Mouse (Mus musculus) heart, postnatal 36 days (tissue): ENCODE results near the gene Hspa1a. TPM values are rescaled to one million over a fixed set of nuclear protein-coding genes. Genes with fewer than 3 reads are reported as not detected.
A peak's percentile ranks its signal among the peaks of the same experiment; 100 is the strongest.
"Not testable (repeated sequence)": the region's sequence is repeated elsewhere in the genome, so short reads cannot be mapped to it uniquely, and the experiment has no call there.

Source experiments
- DNase-seq, 2 experiments: peaks; one replicate each; pipeline ENCODE4 v3.0.0; 2021 to 2022
- intact Hi-C: fragments of 180-260 bp; cut with DNase I; formaldehyde crosslinking; loops from one replicate; pipeline ENCODE4 v1.15.1; 2025
- total RNA-seq, 2 experiments: library from RNA; stranded (reverse); gene quantifications; 2 replicates each; pipeline ENCODE4 v1.2.3; 2021

The Hspa1a gene
- total RNA-seq, 2 experiments from 2014 or later = 4.2 to 4.6 TPM

DNA sequence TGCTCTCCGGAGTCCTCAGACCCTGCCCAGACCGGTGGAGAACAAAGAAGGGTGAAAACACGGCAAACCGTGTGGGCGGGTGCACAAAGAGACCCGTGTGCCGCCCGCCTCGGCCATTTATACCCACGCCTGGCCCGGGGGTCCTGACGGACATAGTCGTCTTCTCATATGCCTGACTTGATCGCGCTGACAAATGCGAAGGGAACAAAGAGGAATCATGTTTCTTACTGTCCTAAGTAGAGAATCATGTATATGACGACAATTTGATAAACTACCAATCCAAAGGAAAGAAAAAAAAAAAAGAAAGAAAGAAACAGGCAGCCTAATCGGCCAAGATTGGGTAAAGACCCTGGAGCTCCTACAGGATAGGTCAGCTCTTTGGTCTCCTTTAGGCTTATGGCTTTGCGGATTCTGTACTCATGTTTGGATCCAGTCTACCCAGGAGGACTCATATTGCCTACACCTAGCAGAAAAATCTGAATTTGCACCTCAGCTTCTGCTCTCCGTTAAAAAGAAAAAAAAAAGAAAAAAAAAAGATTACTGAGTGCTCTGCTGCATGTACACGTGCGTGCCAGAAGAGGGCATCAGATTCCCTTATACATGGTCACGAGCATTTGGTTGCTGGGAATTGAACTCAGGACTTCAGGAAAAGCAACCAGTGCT, 19.4 kb downstream of the Hspa1a start:
- intact Hi-C loops = loop anchor here (1.0 kb wide), 1 partner anchor 29 kb away; the partner anchor contains the start of gene Lsm2
- peak; percentile 89 for DNase-seq

DNA sequence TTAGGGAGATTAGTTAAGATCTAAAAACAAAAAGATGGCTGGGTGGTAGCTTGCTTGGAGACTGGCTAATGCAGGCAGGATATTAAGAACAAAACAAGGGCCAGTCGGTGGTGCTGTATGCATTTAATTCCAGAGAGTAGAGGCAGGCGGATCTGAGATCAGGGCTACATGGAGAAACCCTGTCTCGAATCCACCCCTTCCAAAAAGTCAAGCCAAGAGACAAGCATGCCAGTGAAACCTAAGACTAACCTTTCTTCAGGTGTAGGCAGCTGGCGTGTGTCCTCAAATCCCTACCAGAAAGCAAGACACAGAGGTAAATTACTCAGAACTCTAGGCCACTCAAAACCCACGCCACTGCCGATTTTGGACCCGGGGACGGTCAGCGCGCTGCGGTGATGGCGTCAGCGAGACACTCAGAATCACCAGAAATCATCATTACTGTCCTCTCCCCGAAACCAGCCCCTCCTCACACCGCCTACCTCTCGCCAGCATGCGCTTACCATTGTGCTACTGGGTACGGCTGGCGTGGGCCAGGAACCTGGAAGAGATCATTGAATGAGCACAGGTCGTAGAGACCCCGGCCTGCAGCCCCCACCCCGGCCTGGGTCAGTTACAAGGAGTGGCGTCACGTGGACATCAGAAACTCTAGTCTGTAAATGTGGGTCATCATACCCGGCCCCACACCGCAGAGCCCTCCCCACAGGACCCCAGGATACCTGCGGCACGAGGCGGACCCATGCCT, 20.1 kb downstream of the Hspa1a start:
- intact Hi-C loops = loop anchor here (1.0 kb wide), 1 partner anchor 29 kb away; the partner anchor contains the start of gene Lsm2
- DNase-seq = no peak

DNA sequence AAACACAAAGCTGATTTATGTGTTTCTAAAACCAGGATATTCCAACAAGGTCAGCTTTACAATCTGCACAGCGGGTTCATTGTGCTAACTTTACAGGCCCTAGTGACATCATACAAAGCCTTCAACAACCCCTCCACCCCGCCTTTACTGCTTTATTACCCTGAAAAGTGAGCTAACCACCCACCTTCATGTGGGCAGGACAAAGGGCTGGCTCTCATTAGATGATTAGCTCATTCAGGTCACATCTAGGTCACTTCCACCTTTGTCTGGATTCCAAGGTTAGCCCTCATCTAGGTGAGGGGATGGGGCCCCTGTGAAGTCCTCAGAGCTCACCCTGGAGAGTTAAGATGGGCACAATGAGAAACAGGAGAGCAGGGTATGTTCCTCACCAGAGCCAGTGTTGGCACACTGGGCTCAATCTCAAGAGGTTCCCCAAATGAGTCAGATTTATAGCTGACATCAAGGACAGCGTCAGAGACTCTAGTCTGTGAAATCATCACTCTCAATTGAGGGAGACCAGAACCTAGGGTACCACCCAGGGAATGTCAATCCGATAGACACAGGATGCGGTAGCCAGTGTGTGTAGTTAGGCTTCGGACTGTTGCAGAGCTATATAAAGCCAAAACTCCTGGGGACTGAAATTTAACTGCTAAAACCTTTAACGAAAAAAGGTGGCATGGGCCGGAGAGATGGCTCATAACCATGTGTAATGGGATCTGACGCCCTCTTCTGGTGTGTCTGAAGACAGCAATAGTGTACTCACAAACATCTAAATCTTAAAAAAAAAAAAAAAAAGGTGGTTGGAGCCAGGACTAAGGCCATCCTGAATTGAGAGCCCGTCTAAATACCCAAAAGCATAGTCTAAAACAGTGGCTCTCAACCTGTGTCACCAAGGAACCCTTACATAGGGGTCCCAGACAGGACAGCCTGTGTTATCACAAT, 21.2 kb downstream of the Hspa1a start:
- intact Hi-C loops = no loop called here
- DNase-seq = no peak

DNA sequence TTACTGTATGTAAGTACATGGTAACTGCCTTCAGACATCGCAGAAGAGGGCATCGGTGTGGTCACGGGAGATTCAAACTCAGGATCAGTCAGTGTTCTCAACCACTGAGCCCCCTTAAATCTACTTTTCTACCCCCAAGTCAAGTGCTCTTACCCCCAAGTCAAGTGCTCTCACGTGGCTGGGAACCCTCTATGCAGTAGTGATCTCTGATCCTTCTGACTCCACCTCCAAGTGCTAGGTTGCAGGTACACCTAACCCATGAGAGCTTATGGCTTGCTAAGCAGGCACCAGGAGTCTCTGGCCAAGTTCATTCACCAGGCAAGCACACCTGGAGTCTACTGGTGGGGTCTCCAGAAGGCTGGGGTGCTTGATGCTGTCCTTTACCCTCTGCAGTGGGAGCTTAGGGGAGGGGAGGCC, 22.4 kb downstream of the Hspa1a start:
- intact Hi-C loops = no loop called here
- DNase-seq = no peak

DNA sequence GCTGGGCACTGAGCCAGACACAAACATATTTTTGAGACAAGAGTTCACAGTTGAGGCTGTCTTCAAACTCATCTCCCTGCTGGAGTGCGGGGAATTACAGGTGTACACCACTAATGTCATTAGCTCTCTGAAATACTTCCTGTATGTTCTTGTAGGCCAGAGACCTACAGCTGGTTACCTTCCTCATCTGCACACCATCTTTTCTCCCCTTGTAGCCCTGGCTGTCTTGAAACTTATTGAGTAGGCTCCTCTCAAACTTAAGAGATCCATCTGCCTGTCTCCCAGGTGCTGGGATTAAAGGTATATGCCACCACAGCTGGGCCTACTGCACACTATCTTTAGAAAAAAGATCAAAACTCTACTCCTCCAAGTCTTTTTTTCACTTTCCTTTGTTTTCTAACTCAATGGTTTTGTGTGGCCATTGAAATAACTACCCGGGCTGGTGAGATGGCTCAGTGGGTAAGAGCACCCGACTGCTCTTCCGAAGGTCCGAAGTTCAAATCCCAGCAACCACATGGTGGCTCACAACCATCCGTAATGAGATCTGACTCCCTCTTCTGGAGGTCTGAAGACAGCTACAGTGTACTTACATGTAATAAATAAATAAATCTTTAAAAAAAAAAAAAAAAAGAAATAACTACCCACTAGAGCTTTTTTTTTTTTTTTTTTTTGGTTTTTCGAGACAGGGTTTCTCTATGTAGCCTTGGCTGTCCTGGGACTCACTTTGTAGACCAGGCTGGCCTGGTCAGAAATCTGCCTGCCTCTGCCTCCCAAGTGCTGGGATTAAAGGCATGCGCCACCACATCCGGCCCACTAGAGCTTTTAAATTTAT, 23.0 kb downstream of the Hspa1a start:
- intact Hi-C loops, DNase-seq: not testable (repeated sequence)

DNA sequence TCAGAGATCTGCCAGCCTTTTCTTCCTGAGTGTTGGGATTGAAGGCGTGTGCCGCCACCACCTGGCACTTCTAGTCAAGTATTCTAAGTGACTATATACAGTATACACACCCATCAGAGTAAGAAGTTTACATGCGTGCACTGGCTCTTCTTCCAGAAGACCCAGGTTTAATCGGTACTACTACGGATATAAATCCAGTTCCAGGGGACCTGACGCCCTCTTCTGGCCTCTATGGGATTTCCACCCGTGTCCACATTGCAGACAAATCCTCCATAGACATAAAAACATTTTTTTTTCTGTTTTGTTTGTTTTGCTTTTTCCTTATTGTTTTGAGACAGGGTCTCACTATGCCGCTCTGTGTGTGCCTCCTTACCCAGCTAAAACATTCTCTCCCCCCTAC, 24.4 kb downstream of the Hspa1a start:
- intact Hi-C loops = loop anchor here (2.0 kb wide), 2 partner anchors 17 to 93 kb away; partner anchors contain the start of gene Neu1
- no peak for DNase-seq

DNA sequence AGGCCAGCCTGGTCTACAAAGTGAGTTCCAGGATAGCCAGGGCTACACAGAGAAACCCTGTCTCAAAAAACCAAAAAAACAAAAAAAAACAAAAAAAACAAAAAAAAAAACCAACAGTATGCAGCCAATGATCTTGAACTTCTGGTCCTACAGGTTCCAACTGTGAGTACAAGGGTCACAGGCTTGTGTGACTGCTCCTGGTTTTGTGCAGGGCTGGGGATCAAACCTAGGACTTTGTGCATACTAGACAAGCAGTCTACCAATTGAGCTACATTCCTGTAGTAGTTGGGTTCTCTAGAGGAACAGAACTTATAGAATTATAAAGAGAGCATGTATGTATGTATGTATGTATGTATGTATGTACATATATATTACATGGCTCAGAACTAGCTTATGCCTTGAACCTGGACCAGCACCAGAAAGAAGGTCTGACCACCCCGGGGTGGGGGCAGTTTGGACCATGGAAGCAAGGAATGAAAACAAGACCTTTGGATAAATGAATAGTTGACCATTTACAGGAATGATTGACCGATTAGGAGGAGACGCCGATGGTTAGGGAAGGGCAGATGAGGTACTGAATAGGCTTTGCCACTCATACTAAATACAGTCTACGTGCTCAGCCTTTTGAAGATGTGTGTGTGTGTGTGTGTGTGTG, 25.3 kb downstream of the Hspa1a start:
- DNase-seq = no peak
- intact Hi-C loops = loop anchor here (2.0 kb wide), 2 partner anchors 16 to 92 kb away; partner anchors contain the start of gene Neu1

DNA sequence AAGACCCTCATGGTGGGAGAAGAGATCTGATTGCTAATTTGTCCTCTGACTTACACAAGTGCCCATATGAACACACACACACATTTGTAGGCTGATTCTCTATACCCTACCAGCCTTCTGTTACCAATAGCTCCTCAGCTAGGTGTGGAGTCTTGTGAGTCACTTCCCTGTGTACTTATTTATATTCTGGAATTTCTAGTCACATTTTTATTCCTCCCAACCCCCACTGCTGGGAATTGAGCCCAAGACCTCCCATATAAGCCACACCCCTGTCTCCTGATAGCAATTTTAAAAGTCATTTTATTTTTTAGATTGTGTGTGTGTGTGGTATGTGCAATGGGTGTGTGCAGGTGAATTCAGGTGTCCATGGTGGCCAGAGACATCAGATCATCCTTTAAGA, 27.6 kb downstream of the Hspa1a start:
- DNase-seq = no peak
- intact Hi-C loops = no loop called here

DNA sequence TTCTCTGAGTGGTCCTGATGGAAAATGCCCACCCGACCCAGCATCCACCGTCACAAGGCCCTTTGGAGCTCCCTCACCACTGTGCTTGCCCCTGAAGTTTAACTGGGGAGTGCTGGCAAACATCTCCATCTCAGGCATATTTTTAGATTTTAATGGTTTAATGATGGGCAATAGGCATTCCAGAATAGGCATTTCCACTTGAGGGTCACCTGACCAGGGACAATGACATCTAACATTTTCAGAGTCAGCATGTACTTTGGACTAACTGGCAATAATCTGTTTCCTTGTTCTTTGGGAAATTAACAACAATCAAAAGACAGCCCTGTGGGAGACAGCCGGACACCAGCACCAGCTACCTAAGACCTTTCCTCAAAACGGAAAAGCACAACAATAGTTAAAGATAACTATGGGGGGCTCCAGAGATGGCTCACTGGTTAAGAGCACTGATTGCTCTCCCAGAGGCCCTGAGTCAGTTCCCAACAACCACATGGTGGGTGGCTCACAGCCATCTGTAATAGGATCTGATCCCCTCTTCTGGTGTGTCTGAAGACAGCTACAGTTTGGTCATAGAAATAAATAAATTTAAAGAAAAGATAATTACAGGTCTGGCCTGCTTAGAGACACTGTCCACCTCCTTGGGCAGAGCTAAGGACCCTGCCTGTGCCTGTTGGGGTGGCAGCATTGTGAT, 28.7 kb downstream of the Hspa1a start:
- intact Hi-C loops = no loop called here
- DNase-seq = no peak

DNA sequence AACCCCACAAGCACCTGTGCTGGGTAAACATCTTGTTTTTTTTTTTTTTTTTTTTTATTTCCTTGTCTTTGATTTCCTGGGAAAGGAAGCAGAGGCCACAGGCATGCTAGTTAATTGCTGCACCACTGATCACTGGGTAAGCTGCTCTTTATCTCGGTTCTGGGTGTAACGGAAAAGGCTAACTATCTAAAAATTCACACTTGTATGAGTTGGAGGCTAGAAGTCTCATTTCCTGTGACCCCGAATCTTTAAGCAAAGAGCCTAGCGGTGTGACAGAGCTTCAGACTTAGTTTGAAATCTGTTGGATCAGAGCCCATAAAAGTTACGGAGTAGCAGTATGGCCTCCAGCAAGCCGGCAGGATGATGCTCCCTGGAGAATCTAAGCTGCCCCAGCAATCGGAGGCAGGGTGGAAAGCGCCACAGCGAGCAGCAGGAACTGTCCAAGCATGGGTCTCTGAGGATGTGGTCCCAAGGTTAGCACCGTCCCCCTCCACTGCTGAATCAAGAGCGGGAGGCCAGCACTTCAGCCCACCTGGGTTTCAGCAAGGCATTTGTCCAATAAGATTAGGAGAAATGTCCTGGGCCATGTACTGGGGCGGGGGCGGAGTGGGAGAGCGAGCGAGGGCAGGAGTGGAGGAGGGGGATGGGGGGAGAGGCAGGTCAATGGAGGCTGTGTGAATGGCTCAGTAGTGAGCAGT, 30.5 kb downstream of the Hspa1a start:
- intact Hi-C loops = no loop called here
- no peak for DNase-seq

DNA sequence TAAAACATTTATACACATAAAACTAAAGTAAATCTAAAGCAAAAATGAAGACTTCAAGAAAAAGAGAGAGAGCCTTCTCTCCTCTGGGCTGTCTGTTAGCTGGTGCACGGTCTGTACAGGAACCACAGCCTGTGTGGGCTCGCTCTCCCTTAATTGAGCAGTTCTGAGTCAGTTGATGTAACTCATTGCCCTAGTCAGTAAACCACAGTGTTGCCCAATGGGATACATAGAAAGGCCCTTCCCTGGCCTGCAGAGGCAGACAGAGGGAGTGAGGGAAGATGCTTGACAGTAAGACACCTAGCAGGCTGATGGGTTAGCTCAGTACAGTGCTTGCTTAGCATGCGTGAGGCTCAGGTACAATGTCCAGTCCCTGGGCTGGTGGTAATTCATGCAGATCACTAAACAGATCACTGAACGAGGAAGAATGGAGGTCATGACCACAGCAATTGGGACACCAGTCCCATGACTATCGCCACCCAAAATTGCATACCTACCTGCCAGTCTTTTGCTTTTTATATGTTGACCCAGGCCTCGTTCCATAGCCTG, 33.9 kb downstream of the Hspa1a start:
- intact Hi-C loops = loop anchor here (10.0 kb wide), 1 partner anchor 47 kb away; the partner anchor contains the start of gene Lsm2
- DNase-seq = no peak

DNA sequence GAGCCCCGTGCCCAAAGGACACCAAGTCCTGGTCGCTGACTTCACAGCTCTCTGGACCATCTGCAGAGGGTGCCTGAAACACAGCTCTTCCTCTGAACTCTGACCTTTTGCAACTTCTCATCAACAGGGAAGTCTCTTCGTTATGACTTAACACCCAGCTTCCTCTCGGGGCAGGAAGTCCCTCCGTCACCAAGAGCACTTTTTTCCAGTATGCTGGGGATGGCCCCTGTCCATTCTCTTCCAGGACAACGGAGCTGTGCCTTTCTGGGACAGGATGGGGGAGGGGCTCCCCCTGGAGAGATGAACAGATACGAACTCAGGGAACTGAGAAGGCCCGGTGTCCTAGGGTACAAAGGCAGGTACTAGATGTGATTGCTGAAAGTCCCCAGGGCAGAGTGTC, 37.1 kb downstream of the Hspa1a start:
- DNase-seq = peak; percentile 15 to 16
- intact Hi-C loops = loop anchor here (5.0 to 10.0 kb wide), 2 partner anchors 50 to 83 kb away; partner anchors contain the start of genes Lsm2, Nelfe and Skiv2l

DNA sequence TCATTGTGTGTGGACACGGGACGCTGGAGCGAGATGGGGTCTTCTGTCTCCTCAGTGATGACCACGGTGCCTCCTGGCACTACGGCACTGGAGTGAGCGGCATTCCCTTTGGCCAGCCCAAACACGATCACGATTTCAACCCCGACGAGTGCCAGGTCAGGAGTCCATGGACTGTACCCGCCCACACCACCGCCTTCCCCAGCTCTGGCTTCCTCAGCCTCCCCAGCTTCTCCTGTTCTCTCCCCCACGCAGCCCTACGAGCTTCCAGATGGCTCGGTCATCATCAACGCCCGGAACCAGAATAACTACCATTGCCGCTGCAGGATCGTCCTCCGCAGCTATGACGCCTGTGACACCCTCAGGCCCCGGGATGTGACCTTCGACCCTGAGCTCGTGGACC, 37.9 kb downstream of the Hspa1a start:
- intact Hi-C loops = loop anchor here (5.0 to 10.0 kb wide), 2 partner anchors 51 to 82 kb away; partner anchors contain the start of genes Lsm2, Nelfe and Skiv2l
- DNase-seq = peak in 1 of 2 experiments; percentile 15

DNA sequence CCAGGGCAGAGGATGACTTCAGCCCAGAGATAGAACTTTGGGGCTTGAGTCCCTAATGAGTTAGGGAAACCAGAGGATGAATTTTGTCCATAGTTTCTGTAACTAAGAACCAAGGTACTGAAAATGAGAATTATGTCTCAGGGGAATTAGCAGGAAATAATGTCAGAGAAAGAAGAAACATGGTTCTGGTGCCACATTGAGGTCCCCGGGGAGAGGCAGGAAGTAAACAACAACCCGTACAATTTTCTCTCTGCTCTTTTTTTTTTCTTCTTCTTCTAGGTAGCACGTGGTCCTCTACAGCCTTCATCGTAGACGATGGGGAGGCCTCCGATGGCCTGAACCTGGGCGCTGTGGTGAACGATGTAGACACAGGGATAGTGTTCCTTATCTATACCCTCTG, 39.7 kb downstream of the Hspa1a start:
- intact Hi-C loops = loop anchor here (5.0 to 10.0 kb wide), 2 partner anchors 53 to 80 kb away; partner anchors contain the start of genes Lsm2, Nelfe and Skiv2l
- no peak for DNase-seq

DNA sequence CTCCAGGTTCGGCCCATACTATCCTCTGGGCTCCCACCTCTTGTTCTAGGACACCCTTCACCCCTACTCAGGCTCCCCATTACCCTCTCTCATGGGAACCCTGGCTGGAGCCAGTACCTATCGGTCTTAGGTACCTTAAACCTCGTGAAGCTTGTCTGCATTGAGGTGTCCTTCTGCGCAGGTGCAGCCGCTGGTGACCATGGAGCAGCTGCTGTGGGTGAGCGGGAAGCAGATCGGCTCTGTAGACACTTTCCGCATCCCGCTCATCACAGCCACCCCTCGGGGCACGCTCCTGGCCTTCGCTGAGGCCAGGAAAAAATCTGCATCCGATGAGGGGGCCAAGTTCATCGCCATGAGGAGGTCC, 40.2 kb downstream of the Hspa1a start:
- DNase-seq = no peak
- intact Hi-C loops = loop anchor here (2.0 to 10.0 kb wide), 4 partner anchors 15 to 79 kb away; partner anchors contain the start of genes C2, Ehmt2, Lsm2 and Nelfe

DNA sequence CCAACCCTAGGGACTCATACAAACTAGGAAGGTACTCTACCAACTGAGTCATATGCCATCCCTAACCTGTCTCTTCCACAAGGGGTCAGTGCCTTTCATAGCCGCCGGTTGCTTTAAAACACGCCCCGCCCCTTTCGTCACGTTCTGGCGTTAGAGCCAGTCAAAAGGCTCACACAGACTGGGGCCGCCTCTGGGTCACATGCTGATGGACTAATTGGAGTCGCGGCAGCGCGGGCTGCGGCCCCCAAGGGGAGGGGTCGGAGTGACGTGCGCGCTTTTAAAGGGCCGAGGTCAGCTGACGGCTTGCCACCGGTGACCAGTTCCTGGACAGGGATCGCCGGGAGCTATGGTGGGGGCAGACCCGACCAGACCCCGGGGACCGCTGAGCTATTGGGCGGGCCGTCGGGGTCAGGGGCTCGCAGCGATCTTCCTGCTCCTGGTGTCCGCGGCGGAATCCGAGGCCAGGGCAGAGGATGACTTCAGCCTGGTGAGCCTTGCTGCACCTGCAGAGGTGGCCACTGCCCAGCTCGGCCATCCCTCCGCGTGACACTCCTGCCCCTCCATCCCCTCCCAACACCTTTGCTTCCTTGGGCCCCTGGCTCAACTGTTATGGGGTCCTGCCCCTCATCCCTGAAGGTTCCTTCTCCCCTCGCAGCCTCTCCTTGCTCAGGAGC, 40.8 kb downstream of the Hspa1a start, which contains the start of gene Neu1:
Gene Neu1 (plus strand): TSS at position 193 of the 674 bp plus-strand sequence.
- intact Hi-C loops = loop anchor here (2.0 to 10.0 kb wide), 4 partner anchors 16 to 79 kb away; partner anchors contain the start of genes C2, Ehmt2, Lsm2 and Nelfe
- peak; percentile 98 for DNase-seq

DNA sequence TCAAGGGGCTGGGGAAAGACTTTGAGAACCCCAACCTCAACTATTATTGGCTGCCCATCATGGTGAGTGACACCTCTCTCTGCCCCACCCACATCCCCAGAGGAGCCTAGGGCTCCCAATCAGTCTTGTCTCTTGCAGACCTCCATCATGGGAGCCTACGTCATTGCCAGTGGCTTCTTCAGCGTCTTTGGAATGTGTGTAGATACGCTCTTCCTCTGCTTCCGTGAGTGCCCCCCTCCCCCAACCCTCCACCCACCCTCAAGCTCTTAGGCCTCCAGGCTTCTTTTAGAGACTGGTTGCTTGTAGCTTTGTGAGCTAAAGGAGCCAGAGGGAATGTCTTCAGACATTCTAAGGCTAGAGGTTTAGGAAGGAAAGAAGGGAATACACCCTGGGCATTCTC, 43.1 kb downstream of the Hspa1a start:
- DNase-seq = no peak
- intact Hi-C loops = no loop called here
